Mouse (Mus musculus) hematopoietic multipotent progenitor cell, adult 10-12 weeks (in vitro differentiated cells): ENCODE measurements around the gene Trank1. TPM values are rescaled to one million over a fixed set of nuclear protein-coding genes. Genes with fewer than 3 reads are reported as not detected.

ENCODE experiments used
- polyA plus RNA-seq: library from polyadenylated mRNA; stranded (reverse); fragments of >175 nt; gene quantifications from 2 replicates; pipeline ENCODE4 v1.2.3, GENCODE M21; 2012; ENCODE audit warnings: low replicate concordance

The Trank1 gene
- polyA plus RNA-seq = 0.01 TPM in 1 of 2 replicates, not detected in the other

GRCm38 (mm10) chr9:111311031-111311842, at the start of gene Trank1:
Gene Trank1 (plus strand): TSS chr9:111311739.

GRCm38 (mm10) chr9:111271434-111272160, 39.9 kb upstream of the Trank1 start, which contains the start of the genes Mlh1 and Epm2aip1:
Gene Mlh1 (minus strand): TSS chr9:111271791.
Gene Epm2aip1 (plus strand): TSS chr9:111271929.

GRCm38 (mm10) chr9:111438904-111439835, 127.6 kb downstream of the Trank1 start, which contains the start of gene Dclk3:
Gene Dclk3 (plus strand): TSS chr9:111439081.

Other genes with a start within 250 kb of the Trank1 start
- 15.4 and 15.9 TPM in 2 replicates for gene Lrrfip2, start 194.1 kb upstream of the Trank1 start, polyA plus RNA-seq
- gene Mlh1, start 39.9 kb upstream of the Trank1 start, polyA plus RNA-seq = 5.5 and 7.1 TPM in 2 replicates
- 3.2 and 4.7 TPM in 2 replicates for gene Epm2aip1, start 39.8 kb upstream of the Trank1 start, polyA plus RNA-seq
- gene Dclk3, start 127.3 kb downstream of the Trank1 start, polyA plus RNA-seq = 0.05 TPM in 1 of 2 replicates, not detected in the other